Mouse (Mus musculus): ENCODE measurements around the gene Brsk1.

Gene Brsk1

DNA sequence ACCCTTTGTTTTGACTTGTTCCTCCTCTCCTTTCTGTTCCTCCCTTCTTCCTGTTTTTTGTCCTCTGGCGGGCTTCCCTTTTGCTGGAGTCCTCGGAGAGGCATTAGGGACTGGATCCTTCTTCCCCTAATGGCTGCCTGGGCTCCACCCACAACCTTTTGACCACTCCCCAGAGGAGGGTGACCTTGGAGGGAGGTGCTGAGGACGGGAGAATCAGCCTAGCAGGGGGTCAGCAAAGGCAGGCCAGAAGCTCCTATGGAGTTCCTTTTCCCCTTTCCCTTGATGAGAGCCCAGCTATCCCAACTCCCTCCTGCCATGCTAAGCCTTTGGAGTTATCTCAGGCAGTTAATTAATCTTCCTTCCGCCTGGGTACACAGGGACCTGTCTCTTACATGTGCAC is 50.7 kb downstream of the Brsk1 start:
- DNase-seq = peak; percentile 86

DNA sequence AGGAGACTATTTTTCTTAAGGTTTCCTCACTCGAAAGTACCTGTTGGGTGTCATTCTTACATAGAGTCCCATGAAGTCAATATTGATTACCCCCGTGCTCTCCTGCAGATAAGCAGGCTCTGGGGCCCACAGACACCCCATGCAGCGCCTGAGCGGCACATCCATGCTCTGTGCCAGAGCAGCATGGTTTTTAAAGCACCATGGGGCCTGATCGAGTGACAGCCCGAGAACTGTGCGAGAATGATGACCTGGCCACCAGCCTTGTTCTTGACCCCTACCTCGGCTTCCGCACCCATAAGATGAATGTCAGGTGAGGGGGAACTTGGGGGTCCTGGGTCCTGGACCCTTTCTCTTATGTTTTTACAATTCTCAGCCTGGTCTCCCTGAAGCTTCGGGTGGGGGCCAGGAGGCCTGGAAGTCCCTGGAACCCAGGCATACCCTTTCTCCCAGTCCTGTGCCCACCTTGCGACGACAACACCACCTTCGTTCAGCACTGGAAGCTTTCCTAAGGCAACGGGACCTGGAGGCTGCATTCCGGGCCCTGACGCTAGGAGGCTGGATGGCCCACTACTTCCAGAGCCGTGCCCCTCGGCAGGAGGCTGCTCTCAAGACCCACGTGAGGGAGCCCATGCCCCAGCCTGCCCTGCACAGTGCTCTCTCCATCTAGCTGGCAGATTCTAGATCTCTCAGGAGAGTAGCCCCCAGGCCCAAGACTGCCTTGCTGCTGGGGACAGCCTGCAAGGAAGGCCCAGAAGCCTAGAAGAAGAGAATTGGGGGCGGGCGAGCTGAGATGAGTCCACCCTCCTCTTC is 51.5 kb downstream of the Brsk1 start:
- peak; percentile 57 for DNase-seq

DNA sequence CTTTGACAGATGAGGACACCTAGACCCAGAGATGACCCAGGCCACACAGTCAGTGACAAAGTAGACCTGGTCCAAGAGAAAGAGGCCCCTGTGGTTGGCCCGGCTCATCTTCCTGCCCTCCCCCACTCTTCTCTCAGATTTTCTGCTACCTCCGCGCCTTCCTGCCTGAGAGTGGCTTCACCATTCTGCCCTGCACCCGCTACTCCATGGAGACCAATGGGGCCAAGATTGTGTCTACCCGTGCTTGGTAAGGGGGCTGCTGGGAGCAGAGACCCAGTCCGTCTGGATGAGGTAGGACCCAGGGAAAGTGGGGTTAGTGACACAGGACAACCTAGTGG is 52.0 kb downstream of the Brsk1 start:
- DNase-seq = peak; percentile 52

DNA sequence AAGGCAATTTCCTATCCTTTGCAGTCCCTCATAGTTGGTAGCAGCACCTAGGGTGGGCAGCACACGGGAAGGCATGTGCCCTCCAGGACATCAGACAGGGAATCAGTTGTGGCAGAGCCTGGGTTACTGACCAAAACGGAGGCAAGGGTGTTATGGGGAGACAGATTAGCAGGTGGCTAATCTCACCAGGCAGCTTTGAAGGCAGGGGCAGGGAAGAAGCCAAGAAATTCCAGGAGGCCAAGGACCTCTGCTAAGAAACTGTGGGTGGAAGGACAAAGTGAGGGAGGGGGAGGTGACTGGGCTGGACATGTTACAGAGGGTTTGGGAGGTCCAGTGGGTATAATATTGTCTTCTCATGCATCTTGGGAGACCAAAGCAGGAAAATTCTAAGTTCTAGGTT is 53.0 kb downstream of the Brsk1 start:
- no peak for DNase-seq

DNA sequence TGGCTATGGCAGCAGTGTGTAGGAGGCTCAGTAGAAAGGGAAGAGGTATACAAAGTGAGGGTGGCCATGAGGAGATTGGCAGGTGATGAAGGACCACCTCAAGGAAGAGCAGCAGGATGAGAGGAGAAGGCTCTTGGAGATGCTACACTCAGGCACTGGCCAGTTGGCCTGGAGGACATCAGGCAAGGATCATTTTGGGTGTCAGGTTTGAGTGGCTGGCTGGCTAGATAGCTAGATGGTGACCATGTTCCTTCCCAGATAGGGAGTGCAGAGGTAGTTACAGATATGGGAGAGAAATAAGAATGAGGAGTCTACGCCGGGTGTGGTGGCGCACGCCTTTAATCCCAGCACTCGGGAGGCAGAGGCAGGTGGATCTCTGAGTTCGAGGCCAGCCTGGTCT is 54.5 kb downstream of the Brsk1 start:
- DNase-seq = no peak

DNA sequence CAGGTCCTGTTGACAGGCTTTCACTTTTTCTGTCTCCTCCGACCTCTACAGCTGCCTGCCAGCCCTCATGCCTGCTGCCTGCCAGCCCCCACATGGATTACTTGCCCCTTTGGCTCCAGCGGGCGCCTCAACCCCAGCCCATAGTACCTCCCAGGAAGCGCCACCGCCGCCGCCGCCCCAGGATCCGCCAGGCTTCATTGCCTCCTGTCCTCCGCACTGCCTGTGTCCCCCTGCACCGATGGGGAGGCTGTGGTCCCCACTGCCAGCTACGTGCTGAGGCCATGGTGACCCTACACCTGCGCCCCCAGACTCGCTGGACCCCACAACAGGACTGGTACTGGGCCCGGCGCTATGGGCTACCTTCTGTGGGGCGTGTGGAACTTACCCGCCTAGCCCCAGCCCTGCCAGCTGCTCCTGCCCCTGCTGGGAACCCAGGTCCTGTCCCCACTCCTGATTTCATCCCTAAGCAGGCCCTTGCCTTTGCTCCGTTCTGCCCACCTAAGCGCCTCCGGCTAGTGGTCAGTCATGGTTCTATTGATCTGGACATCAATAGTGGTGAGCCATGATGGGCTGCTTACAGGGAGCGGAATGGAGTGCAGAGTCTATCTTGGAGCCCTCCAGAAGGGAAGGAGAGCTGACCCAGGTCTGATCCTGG is 56.0 kb downstream of the Brsk1 start:
- DNase-seq = no peak

DNA sequence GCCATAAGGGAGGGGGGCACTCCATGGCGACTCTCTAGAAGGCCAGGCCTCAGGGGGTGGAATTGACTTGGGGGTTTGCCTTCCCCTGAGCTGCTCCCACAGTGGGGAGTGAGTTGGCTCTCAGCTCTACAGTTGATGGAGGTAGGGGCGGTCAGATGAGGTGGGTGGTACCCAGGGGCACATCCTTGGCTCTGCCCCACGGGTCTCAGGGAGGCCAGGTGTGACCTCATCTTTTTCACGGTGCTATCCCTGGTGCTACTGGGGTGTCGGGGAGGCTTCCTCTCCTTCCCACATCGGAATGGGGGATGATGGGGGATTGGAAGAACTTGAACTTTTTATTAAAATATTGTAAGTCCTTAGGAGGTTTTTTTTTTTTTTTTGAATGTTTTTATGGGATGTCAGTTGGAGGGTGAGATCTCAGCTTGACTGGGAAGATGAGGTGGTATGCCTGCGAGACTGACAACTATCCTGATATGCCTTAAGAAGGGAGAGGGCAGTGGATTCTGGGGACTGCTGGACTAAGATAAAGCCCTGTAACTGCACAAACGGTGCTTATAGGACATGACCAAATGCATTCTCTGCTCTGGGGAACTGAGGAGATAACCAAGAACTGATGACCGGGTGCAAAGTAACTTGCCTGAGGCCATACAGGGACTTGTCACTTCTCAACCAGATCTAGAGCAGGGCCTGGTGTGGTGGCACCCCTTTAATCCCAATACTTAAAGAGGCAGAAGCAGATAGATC is 56.9 kb downstream of the Brsk1 start:
- no peak for DNase-seq

DNA sequence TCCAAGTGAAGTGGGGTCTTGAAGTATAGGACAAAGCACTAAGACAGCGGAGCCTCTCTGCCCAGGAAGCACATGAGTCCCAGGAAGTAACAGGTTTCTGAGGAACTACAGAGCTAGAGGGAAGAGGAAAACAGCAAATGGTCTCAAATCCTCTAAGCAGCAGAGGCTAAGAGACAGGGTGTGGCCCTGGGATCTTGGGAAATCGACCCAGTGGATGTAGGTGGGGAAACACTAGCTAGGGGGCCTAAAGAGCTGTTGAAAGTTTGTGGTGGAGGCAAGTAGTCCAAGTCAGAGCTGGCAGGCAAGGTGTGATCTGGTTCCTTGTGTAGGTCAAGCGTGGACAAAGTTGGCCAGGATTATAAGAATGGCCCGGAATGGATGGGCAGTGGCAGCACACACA is 57.9 kb downstream of the Brsk1 start:
- no peak for DNase-seq

DNA sequence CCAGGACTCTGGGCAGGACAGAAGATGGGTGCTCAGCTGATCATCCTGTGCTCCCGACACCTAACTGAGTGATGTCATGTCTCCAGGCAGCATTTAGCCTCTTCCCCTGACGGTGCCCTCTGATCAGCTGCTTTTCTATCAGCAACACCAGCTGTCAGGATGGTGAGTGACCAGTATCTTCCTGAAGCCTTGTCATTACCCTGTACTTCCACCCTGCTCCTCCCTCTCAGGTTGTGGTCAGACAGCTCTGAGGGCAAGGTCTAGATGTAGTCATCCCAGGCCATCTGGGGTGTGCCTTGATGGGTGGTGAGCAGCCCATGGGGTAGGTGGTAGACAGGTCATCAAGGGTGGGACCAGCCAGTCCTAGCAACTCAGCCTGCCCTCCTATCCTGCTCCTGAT is 58.8 kb downstream of the Brsk1 start:
- no peak for DNase-seq

DNA sequence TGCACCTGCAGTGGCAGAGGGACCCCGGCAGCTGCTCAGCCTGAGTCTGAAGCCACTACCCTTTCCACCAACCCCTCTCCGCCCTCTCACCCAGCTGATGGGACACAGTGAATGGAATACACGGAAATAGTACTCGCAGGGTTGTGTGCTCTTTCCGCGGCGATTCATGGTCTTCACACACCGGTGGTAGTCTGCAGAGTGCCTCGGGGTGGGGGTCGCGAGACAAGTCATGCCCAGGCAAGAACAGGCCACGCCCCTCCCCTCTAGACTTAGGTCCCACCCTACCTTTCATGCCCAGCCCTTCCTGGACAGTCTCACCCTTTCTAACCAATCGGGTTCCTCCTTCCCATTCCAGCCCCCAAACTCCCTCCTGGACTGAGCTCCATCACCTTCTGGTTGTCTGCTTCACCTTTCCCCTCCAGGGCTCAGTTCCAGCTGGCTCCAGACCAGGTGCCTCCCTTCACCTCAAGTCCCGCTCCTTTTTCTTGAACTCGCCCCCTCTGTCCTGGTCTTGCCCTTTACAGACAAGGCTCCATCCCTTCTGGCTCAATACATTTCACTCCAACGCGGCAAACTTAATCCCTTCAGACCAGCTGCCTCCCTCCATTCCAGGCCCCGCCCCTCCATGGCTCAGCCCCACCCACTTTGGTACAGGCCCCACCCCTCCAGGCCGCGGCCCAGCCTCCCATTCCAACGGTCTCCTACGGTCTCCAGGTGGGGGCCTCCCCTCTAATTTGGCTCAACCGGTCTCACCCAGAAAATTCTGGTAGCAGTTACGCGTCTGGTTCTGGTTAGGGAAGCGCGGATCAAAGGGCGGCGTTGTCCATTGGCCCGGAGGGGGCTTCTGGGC is 61.8 kb downstream of the Brsk1 start:
- DNase-seq = peak; percentile 16

DNA sequence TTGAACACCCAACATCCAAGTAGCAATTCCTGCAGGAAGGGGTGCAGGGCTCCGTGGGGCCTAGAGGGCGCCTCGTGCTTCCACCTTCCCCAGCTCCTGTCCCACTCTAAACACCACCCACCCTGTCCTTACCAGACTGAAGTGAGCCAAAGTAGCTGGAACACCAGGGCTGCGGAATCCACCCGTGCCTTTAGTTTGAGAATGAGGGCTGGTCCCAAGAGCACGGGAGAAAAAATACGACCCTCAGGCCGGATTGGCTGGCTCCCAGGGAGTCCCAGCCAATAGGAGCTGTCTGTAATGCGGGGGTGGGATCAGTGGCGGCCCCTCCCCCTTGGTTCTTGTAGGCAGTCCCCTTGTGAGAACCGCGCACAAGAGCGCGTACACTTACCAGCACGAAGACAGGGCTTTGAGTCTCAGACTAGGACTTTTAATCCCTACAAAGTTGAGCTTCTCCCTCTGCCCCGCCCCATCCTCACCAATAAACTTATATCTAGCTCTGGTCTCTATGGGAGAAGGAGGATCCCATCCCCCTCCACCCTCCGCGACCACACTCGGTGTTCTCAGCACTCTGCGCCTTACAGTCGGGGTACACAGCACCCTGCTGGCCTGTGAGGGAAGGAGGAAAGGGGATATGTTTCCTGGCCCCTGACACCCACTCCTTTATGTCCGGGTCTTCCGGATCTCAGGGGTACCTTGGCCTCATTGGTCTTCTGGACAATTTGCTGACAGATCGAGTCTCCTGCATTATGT is 62.6 kb downstream of the Brsk1 start, which contains the start of gene Cox6b2:
Gene Cox6b2, minus strand, starts transcription at position 274 of the 750 bp plus-strand sequence.
- peak; percentile 35 for DNase-seq

DNA sequence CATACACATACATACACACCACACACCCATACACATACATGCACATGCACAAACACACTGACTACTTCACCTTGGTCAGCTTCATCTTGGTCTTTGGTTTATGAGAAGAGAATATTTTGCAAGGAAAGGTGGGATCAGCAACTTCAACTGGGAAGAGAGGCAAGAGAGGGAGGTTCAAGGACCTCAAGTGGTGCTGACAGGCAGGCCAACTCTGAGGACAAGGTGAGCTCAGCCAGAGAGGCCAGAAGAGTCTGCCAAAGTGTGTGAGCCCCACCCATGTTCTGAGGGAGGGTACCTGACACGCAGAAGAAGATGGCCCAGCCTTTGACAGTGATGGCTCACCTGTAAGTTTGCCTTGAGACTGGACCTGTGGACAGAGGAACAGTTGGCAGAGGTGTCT is 69.3 kb downstream of the Brsk1 start:
- no peak for DNase-seq

DNA sequence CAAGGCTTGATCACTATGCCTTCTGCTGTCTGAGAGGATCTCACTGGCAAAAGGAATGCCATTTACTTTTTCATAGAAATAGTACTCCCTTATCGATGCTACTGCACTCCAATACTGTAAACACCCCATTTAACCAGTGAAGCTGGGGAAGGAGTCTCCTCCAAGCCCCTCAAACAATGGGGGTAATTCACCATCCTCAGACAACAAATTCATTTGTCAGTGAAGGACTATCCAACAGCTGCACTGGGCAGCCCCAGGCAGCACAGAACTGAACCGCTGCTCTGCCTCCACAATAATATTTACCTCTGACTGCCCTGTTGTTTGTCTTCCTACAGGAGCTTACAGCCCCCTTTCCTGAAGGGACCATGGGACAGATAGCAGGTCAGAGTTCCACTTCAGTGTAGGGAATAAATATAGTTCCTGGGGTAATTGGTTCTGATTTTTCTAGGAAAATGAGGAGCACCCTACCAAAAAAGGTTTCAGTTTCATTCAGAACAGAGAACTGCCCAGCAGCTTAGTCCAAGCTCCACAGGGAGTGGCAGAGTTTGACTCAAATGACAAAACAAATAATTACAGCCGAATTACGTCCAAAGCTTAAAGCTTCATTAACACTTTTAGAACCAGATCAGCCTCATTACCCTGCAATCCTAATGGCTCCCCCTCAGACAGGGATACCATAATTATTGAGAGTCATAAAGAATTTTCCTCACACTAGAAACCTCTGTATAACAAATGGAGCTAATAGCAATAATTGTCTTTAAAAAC is 74.7 kb downstream of the Brsk1 start:
- no peak for DNase-seq

All from cerebellum, adult 9-10 months (tissue).